Mouse (Mus musculus): Measurements from ENCODE around the gene Oas1f. TPM values are rescaled to one million over a fixed set of nuclear protein-coding genes. Genes with fewer than 3 reads are reported as not detected.
A peak's percentile ranks its signal among the peaks of the same experiment; 100 is the strongest.
"Not testable (repeated sequence)": the region's sequence is repeated elsewhere in the genome, so short reads cannot be mapped to it uniquely, and the experiment has no call there.

The Oas1f gene
- polyA plus RNA-seq, 1 experiment from 2014 or later, result not detected

DNA sequence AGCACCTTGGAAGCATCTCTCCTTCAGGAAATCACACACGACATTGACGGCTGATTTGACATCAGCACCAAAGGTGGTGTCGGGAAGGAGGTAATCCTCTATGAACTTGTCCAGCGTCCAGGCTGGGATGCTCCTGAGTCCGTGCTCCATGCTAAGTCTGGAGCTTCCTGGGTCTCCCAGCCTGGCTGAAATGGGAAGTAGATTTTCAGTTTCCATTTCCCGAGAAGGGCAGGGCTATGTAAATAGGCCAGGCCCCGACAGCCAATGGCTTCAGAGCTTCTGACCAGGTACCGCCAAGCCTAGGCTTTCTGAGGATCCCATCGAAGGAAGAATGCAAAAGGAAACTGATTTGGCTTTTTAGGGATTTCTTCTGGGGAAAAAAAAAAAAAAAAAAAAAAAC is 40.2 kb downstream of the Oas1f start, which contains the start of gene Oas1g:
Oas1g (minus strand) TSS at position 201 of the 400 bp plus-strand sequence.
- H3K27me3 ChIP-seq (replicated peaks; ENCODE audit: control insufficient read depth, insufficient read depth, low read length); H3K27ac ChIP-seq (ENCODE audit: low read depth, low read length); H3K36me3 ChIP-seq (ENCODE audit: control insufficient read depth, insufficient read depth, low read length); H3K4me3 ChIP-seq (ENCODE audit: low read depth, low read length); H3K4me2 ChIP-seq; ATAC-seq (replicated peaks; ENCODE audit: low FRiP score); H3K9ac ChIP-seq (ENCODE audit: low read depth, low read length); H3K9me3 ChIP-seq (ENCODE audit: control insufficient read depth, low read length); H3K4me1 ChIP-seq (replicated peaks; ENCODE audit: control insufficient read depth, insufficient read depth, low read length); DNase-seq (ENCODE audit: low spot score): not testable (repeated sequence)
- 14% methylated on average over 5 of the region's 9 CpGs for WGBS

DNA sequence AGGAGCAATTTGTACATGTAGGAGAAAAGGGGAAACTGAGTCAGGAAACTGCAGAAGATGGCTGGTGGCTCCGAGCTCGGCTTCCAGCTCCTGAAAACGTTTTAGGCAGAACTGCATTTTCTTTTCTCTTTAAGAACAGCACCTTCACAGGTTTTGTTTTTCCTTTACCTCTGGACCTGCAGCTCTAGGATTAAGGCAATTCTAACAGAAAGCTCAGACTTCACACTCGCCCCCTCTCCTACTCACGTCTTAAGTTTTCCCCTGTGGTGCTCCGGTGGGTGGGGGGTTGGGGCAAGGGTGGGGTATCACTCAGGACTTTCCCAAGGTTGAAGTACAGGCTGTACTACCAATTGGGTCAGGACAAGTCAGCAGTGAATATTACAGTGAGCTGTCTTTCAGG is 40.7 kb downstream of the Oas1f start:
- DNase-seq (ENCODE audit: low spot score), result no peak
- no peak for ATAC-seq (replicated peaks; ENCODE audit: low FRiP score)
- no peak overlapping the region for H3K4me3 ChIP-seq (ENCODE audit: low read depth, low read length)
- H3K9me3 ChIP-seq (ENCODE audit: control insufficient read depth, low read length), result no peaks in the 10 kb centered on the region
- H3K9ac ChIP-seq (ENCODE audit: low read depth, low read length), result no peak overlapping the region
- H3K4me2 ChIP-seq, result no peak overlapping the region
- H3K27ac ChIP-seq (ENCODE audit: low read depth, low read length), result no peak overlapping the region
- H3K36me3 ChIP-seq (ENCODE audit: control insufficient read depth, insufficient read depth, low read length), result no peaks in the 10 kb centered on the region
- H3K27me3 ChIP-seq (replicated peaks; ENCODE audit: control insufficient read depth, insufficient read depth, low read length), result 0 out of 2 replicates have a peak, but pooled peaks cover 3% of the 10 kb centered on the region
- WGBS, result 43% methylated on average over 6 of the region's 6 CpGs
- no peaks in the 10 kb centered on the region for H3K4me1 ChIP-seq (replicated peaks; ENCODE audit: control insufficient read depth, insufficient read depth, low read length)

DNA sequence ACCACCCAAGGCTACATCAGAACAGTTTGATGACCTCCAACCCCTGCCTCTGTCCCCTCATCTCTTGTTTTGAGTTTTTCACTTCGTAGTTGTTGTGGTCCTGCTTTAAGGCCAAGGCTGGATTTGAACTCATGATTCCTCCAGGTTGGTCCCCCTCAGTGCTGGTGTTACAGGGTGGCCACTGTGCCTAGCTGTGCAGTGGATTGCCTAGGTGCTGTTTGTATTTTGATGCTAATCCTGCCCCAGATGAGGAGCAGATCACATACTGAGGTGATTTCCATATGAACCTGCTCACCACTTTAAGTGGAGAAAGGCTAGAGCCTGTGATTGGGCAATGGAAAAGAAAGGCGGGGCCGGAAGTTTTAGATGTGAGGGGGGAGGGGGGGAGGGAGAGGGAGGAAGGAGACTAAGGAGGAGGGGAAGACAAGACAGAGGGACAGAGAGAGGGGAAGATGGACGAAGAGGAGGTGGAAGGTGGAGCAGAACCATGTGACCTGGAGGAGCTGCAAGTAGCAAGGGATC is 41.2 kb downstream of the Oas1f start:
- ATAC-seq (replicated peaks; ENCODE audit: low FRiP score); H3K36me3 ChIP-seq (ENCODE audit: control insufficient read depth, insufficient read depth, low read length): not testable (repeated sequence)

DNA sequence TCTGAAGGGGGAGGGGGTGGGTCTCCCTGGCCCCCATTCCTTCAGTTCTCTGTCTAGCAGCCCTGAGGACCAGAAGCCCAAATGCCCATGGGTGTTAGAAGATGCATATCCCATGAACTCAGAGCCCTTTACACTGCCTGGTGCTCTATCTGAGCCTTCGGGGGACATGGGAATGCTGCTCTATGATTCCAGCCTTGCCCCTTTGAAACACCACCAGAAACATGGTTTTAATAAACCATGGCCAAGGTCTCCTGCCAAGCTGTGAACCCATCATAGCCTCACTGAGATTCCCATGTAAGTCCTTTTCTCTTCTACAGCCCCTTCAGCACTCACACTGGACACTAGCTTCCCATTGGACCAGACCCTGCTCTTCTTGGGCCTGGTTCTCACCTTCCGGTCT is 42.9 kb downstream of the Oas1f start:
- WGBS, result 78% methylated on average over 2 of the region's 2 CpGs
- H3K4me2 ChIP-seq, result no peak overlapping the region
- no peak overlapping the region for H3K9ac ChIP-seq (ENCODE audit: low read depth, low read length)
- DNase-seq (ENCODE audit: low spot score) (no peak), ATAC-seq (replicated peaks; ENCODE audit: low FRiP score) (no peak)
- no peak overlapping the region for H3K4me3 ChIP-seq (ENCODE audit: low read depth, low read length)
- H3K4me1 ChIP-seq (replicated peaks; ENCODE audit: control insufficient read depth, insufficient read depth, low read length), result no peaks in the 10 kb centered on the region
- no peaks in the 10 kb centered on the region for H3K36me3 ChIP-seq (ENCODE audit: control insufficient read depth, insufficient read depth, low read length)
- H3K9me3 ChIP-seq (ENCODE audit: control insufficient read depth, low read length), result no peaks in the 10 kb centered on the region
- H3K27ac ChIP-seq (ENCODE audit: low read depth, low read length), result no peak overlapping the region
- 0 out of 2 replicates have a peak, but pooled peaks cover 3% of the 10 kb centered on the region for H3K27me3 ChIP-seq (replicated peaks; ENCODE audit: control insufficient read depth, insufficient read depth, low read length)

More for the DNA sequence above, 41.2 kb downstream of the Oas1f start:
- not testable (repeated sequence) for H3K4me1 ChIP-seq (replicated peaks; ENCODE audit: control insufficient read depth, insufficient read depth, low read length); H3K9me3 ChIP-seq (ENCODE audit: control insufficient read depth, low read length); H3K4me3 ChIP-seq (ENCODE audit: low read depth, low read length); H3K4me2 ChIP-seq; H3K27me3 ChIP-seq (replicated peaks; ENCODE audit: control insufficient read depth, insufficient read depth, low read length); H3K27ac ChIP-seq (ENCODE audit: low read depth, low read length); H3K9ac ChIP-seq (ENCODE audit: low read depth, low read length)
- DNase-seq (ENCODE audit: low spot score), result peak; percentile 16
- WGBS, result 27% methylated on average over 4 of the region's 4 CpGs

DNA sequence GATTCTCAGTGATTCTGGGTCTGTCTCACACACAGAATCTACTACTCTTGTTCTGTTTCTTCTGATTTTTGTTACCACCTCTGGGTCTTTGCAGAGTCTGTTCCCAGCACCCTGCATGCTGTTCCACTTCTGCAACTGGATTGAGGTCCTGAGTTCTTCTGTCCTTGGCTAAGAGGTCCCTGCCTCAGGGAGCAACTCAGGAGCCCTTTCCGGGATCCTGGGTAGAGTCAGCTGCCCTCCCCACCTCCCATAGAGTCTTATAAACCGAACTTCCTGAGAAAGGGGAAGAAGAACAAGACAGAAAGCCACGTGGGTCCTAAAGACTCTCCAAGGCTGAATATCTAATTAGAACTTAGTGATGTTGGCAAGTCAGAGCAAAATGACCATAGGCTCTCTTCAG is 43.8 kb downstream of the Oas1f start:
- no peak overlapping the region for H3K4me2 ChIP-seq
- no peak overlapping the region for H3K9ac ChIP-seq (ENCODE audit: low read depth, low read length)
- no peaks in the 10 kb centered on the region for H3K36me3 ChIP-seq (ENCODE audit: control insufficient read depth, insufficient read depth, low read length)
- no peak overlapping the region for H3K4me3 ChIP-seq (ENCODE audit: low read depth, low read length)
- WGBS, result 35% methylated on average over 3 of the region's 3 CpGs
- no peaks in the 10 kb centered on the region for H3K4me1 ChIP-seq (replicated peaks; ENCODE audit: control insufficient read depth, insufficient read depth, low read length)
- no peak overlapping the region for H3K27ac ChIP-seq (ENCODE audit: low read depth, low read length)
- 0 out of 2 replicates have a peak, but pooled peaks cover 3% of the 10 kb centered on the region for H3K27me3 ChIP-seq (replicated peaks; ENCODE audit: control insufficient read depth, insufficient read depth, low read length)
- no peak for DNase-seq (ENCODE audit: low spot score)
- ATAC-seq (replicated peaks; ENCODE audit: low FRiP score), result no peak
- no peaks in the 10 kb centered on the region for H3K9me3 ChIP-seq (ENCODE audit: control insufficient read depth, low read length)

DNA sequence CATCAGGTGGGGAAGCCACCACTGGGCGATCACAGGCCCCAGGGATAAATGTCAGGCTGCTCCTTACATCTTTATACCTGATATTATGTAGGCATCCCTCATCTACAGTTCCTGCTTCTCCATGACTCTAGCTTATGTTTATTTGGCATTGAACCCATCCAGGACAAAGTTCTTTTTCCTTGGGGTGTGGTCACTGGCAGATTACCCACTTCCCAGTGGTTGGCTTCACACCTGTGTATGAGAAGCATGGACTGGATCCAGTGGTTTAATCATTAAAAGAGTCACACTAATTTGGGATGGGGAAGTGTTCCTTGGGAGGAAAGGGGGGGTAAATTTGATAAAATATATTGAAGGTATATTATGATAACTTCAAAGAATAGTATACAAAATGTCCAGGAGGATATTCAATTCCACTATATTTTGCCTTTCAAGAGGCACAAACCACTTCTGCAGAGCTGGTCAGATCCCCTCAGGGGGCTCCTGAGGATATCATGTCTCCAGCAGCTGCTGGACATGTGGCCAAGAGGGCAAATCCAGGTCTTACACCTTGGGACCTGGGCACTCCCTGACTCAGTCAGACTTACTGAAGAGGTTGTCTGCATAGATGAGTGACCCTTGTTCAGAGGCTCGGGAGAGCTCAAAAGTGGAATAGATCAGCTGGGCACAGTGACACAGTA is 44.5 kb downstream of the Oas1f start:
- not testable (repeated sequence) for H3K27ac ChIP-seq (ENCODE audit: low read depth, low read length); H3K9ac ChIP-seq (ENCODE audit: low read depth, low read length); ATAC-seq (replicated peaks; ENCODE audit: low FRiP score); DNase-seq (ENCODE audit: low spot score); H3K4me3 ChIP-seq (ENCODE audit: low read depth, low read length); H3K4me2 ChIP-seq; H3K4me1 ChIP-seq (replicated peaks; ENCODE audit: control insufficient read depth, insufficient read depth, low read length); H3K9me3 ChIP-seq (ENCODE audit: control insufficient read depth, low read length); H3K36me3 ChIP-seq (ENCODE audit: control insufficient read depth, insufficient read depth, low read length); H3K27me3 ChIP-seq (replicated peaks; ENCODE audit: control insufficient read depth, insufficient read depth, low read length)
- WGBS, result 78% methylated on average over 2 of the region's 2 CpGs

DNA sequence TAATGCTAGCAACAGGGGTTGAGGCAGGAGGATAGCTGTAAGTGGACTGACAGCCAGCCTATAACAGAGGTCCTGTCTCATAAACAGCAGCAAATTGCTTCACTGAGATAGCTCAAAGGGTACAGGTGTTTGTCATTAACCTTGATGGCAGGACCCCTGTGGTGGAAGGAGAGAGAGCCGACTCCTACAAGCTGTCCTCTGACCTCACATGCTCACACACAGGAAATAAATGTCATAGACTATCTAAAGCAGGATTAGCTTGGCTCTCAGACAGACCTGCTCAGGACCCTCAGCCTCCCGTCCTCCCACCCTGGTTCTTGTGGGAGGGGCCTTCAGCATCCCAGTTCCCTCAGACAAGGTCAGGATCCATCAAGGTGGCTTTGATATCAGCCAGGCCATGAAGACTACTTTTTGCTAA is 45.1 kb downstream of the Oas1f start:
- H3K36me3 ChIP-seq (ENCODE audit: control insufficient read depth, insufficient read depth, low read length), result no peaks in the 10 kb centered on the region
- no peak overlapping the region for H3K9ac ChIP-seq (ENCODE audit: low read depth, low read length)
- H3K27ac ChIP-seq (ENCODE audit: low read depth, low read length), result no peak overlapping the region
- no peaks in the 10 kb centered on the region for H3K9me3 ChIP-seq (ENCODE audit: control insufficient read depth, low read length)
- WGBS, result 49% methylated on average over 2 of the region's 2 CpGs
- H3K4me1 ChIP-seq (replicated peaks; ENCODE audit: control insufficient read depth, insufficient read depth, low read length), result no peaks in the 10 kb centered on the region
- DNase-seq (ENCODE audit: low spot score), result no peak
- H3K4me3 ChIP-seq (ENCODE audit: low read depth, low read length), result no peak overlapping the region
- ATAC-seq (replicated peaks; ENCODE audit: low FRiP score), result no peak
- no peak overlapping the region for H3K4me2 ChIP-seq
- 0 out of 2 replicates have a peak, but pooled peaks cover 3% of the 10 kb centered on the region for H3K27me3 ChIP-seq (replicated peaks; ENCODE audit: control insufficient read depth, insufficient read depth, low read length)

DNA sequence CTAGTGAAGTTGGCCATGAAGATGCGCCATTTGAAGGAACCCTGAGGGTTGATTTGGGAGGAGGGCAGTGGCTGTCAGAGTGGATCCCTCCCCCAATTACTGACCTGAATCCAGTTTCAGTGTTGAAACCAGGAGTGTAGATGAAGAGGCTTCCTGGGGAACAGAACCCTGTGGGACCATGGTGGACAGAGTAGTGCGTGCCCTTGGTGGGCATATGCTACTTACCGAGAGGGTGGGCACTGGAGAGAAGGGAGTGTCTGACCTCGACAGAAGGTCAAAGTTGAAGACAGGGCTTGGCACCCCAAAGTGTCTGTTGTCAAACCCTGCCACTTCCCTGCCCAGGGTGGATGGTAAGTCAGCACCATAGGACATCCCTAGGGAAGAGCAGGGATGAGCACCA is 46.7 kb downstream of the Oas1f start:
- H3K36me3 ChIP-seq (ENCODE audit: control insufficient read depth, insufficient read depth, low read length); H3K4me3 ChIP-seq (ENCODE audit: low read depth, low read length); H3K27ac ChIP-seq (ENCODE audit: low read depth, low read length); H3K4me1 ChIP-seq (replicated peaks; ENCODE audit: control insufficient read depth, insufficient read depth, low read length); H3K9me3 ChIP-seq (ENCODE audit: control insufficient read depth, low read length); H3K9ac ChIP-seq (ENCODE audit: low read depth, low read length); H3K4me2 ChIP-seq; H3K27me3 ChIP-seq (replicated peaks; ENCODE audit: control insufficient read depth, insufficient read depth, low read length); DNase-seq (ENCODE audit: low spot score); ATAC-seq (replicated peaks; ENCODE audit: low FRiP score): not testable (repeated sequence)
- 84% methylated on average over 4 of the region's 4 CpGs for WGBS

DNA sequence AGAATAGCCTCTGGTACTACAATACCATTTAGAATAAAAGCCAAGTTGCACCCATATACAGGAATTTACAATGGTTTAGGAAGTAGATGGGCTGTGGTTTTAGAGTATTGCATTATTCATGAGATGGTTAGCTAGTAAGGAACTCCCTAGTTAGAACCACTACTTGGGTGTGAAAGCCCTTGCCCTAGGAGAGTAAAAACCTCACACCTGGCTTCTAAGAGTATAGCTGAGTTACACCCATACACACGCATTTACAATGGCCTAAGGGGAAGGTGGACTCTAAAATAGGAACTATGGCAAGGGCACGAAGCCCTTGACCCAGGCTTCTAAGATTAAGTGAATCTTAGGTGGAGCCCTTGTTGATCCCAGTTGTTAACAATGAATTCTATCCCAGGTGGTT is 47.5 kb downstream of the Oas1f start:
- ATAC-seq (replicated peaks; ENCODE audit: low FRiP score); H3K4me3 ChIP-seq (ENCODE audit: low read depth, low read length); H3K9me3 ChIP-seq (ENCODE audit: control insufficient read depth, low read length); DNase-seq (ENCODE audit: low spot score); H3K27ac ChIP-seq (ENCODE audit: low read depth, low read length); H3K9ac ChIP-seq (ENCODE audit: low read depth, low read length); H3K36me3 ChIP-seq (ENCODE audit: control insufficient read depth, insufficient read depth, low read length); H3K27me3 ChIP-seq (replicated peaks; ENCODE audit: control insufficient read depth, insufficient read depth, low read length); H3K4me1 ChIP-seq (replicated peaks; ENCODE audit: control insufficient read depth, insufficient read depth, low read length); H3K4me2 ChIP-seq: not testable (repeated sequence)
- 70% methylated on average over 2 of the region's 2 CpGs for WGBS
